Mouse (Mus musculus) kidney, embryonic 16.5 days (tissue): ENCODE results near the gene Hgd. TPM values are rescaled to one million over a fixed set of nuclear protein-coding genes. Genes with fewer than 3 reads are reported as not detected.

Experiments used
- ATAC-seq: fragments of 200-750 bp; cut with Nextera tagmentation; 2 replicates; pipeline ENCODE4 v1.8.0; 2017; ENCODE audit warnings: moderate TSS enrichment; ENCODE audit not compliant: low FRiP score, low TSS enrichment
- H3K27ac ChIP-seq: fragments of 300-500 bp; sonication (generic); 2 replicates; pipeline ENCODE4 v1.5.1; 2014; ENCODE audit warnings: low read length
- H3K27me3 ChIP-seq: fragments of 300-500 bp; sonication (generic); 2 replicates; pipeline ENCODE4 v1.6.1; 2014; ENCODE audit warnings: low read length, control low read depth, mixed read lengths; ENCODE audit not compliant: insufficient read depth
- H3K36me3 ChIP-seq: fragments of 300-500 bp; sonication (generic); 2 replicates; pipeline ENCODE4 v1.6.1; 2014; ENCODE audit warnings: low read length, control low read depth, mixed read lengths; ENCODE audit not compliant: insufficient read depth
- H3K4me1 ChIP-seq: fragments of 300-500 bp; sonication (generic); 2 replicates; pipeline ENCODE4 v1.6.1; 2014; ENCODE audit warnings: low read length, control low read depth, mixed read lengths; ENCODE audit not compliant: insufficient read depth
- H3K4me2 ChIP-seq: fragments of 300-500 bp; sonication (generic); replicated peaks from 2 replicates; pipeline ENCODE4 v1.6.1; 2014; ENCODE audit warnings: low read depth, low read length
- H3K4me3 ChIP-seq: fragments of 300-500 bp; sonication (generic); 2 replicates; pipeline ENCODE4 v1.5.1; 2014; ENCODE audit warnings: mild to moderate bottlenecking, low read length
- H3K9ac ChIP-seq: fragments of 300-500 bp; sonication (generic); replicated peaks from 2 replicates; pipeline ENCODE4 v1.6.1; 2014; ENCODE audit warnings: low read length
- H3K9me3 ChIP-seq: fragments of 300-500 bp; sonication (generic); 2 replicates; pipeline ENCODE4 v1.6.1; 2016; ENCODE audit warnings: low read length, control low read depth
- WGBS: fragments of 180-500 bp; shearing (Covaris S2); extraction: QIAGEN DNeasy Blood & Tissue Kit; methylation state at CpG from one replicate; pipeline ENCODE4 v1.1.7; 2014; 5-methylcytosine and 5-hydroxymethylcytosine counted together
- polyA plus RNA-seq: library from polyadenylated mRNA; unstranded; fragments of >200 nt; fragmentation: Nextera tagmentation; extraction: Ambion mirVana; gene quantifications from 2 replicates; pipeline ENCODE4 v1.2.1, GENCODE M21; 2015

The Hgd gene
- polyA plus RNA-seq, 1 experiment from 2014 or later = 10.7 TPM

GRCm38 (mm10) chr16:37676024-37676676 is 96.2 kb downstream of the Hgd start:
- H3K36me3 ChIP-seq = no peaks in the 10 kb centered on the region
- no peaks in the 10 kb centered on the region for H3K27me3 ChIP-seq
- H3K4me1 ChIP-seq = peaks cover 15% of the 10 kb centered on the region
- peak; percentile 84 for ATAC-seq
- H3K27ac ChIP-seq = peak overlapping the region; percentile 31; the same call in 1 of the 2 replicates
- peak overlapping the region; percentile 13; the same call in 1 of the 2 replicates for H3K9ac ChIP-seq
- no peaks in the 10 kb centered on the region for H3K9me3 ChIP-seq
- peak overlapping the region; percentile 48 for H3K4me2 ChIP-seq
- H3K4me3 ChIP-seq = peak overlapping the region; percentile 20
- WGBS = 26% methylated on average over 17 of the region's 17 CpGs

GRCm38 (mm10) chr16:37676677-37677072 is 96.7 kb downstream of the Hgd start:
- WGBS = 26% methylated on average over 4 of the region's 4 CpGs
- H3K4me2 ChIP-seq = peak overlapping the region; percentile 48

DNA sequence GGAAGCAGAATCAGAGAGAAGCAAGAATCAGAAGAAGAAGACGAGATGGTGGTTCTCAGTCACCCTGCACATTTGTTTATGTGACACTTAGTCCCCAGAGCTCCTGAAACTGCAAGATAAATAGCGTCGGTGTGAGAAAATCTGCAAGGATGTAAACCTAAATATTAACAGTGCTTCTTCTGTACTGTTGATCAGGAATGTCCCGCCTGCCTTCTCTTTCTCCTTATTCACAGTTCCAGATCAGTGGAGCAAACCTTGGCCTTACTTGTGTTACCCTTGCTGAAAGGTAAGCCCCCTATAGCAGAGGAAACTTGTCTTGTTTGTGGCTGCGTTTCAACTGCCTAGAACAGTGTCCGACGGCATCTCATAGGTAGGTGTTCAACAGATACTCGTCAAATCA is 97.6 kb downstream of the Hgd start:
- Histone ChIP-seq H3K4me1 (peaks cover 15% of the 10 kb centered on the region), H3K27ac (peak overlapping the region; percentile 23; the same call in 1 of the 2 replicates), H3K9me3 (no peaks in the 10 kb centered on the region), H3K27me3 (no peaks in the 10 kb centered on the region), H3K4me2 (no peak overlapping the region), H3K4me3 (no peak overlapping the region), H3K9ac (no peak overlapping the region), H3K36me3 (no peaks in the 10 kb centered on the region)
- 45% methylated on average over 8 of the region's 8 CpGs for WGBS
- no peak for ATAC-seq

More at GRCm38 (mm10) chr16:37676677-37677072, 96.7 kb downstream of the Hgd start:
- Histone ChIP-seq H3K4me3 (peak overlapping the region; percentile 20; the same call in 1 of the 2 replicates), H3K4me1 (peaks cover 15% of the 10 kb centered on the region), H3K9ac (no peak overlapping the region), H3K27ac (no peak overlapping the region), H3K36me3 (no peaks in the 10 kb centered on the region), H3K27me3 (no peaks in the 10 kb centered on the region), H3K9me3 (no peaks in the 10 kb centered on the region)
- ATAC-seq = no peak

GRCm38 (mm10) chr16:37680216-37680615 is 100.3 kb downstream of the Hgd start:
- 56% methylated on average over 2 of the region's 2 CpGs for WGBS
- no peak overlapping the region for H3K9ac ChIP-seq
- H3K27ac ChIP-seq = no peak overlapping the region
- no peak overlapping the region for H3K4me3 ChIP-seq
- H3K4me1 ChIP-seq = peaks cover 34% of the 10 kb centered on the region
- no peaks in the 10 kb centered on the region for H3K36me3 ChIP-seq
- H3K9me3 ChIP-seq = no peaks in the 10 kb centered on the region
- H3K27me3 ChIP-seq = no peaks in the 10 kb centered on the region
- ATAC-seq = no peak
- no peak overlapping the region for H3K4me2 ChIP-seq

DNA sequence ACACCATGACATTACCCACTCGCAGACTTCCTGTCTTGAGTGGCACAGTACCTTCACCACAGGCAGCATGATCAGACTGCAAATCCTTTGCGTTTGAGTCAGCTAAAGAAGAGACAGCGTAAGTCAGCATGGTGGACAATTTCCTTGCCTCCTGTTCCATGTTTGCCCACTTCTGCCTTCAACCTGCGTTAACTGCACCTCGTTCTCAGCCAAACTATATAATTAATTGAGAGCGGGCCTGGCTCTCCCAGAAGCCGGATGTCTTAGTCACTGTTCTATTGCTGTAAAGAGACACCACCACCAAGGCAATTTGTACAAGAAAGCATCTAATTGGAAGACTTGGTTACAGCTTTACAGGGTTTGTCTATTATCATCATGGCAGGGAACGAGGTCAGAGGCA is 100.9 kb downstream of the Hgd start:
- ATAC-seq = no peak
- no peak overlapping the region for H3K4me3 ChIP-seq
- no peak overlapping the region for H3K9ac ChIP-seq
- no peak overlapping the region for H3K4me2 ChIP-seq
- H3K9me3 ChIP-seq = no peaks in the 10 kb centered on the region
- H3K36me3 ChIP-seq = no peaks in the 10 kb centered on the region
- WGBS = 74% methylated on average over 8 of the region's 8 CpGs
- no peaks in the 10 kb centered on the region for H3K27me3 ChIP-seq
- no peak overlapping the region for H3K27ac ChIP-seq
- H3K4me1 ChIP-seq = peaks cover 33% of the 10 kb centered on the region

Other genes with a start within 250 kb of the Hgd start
- gene Stxbp5l, start 195.2 kb upstream of the Hgd start, polyA plus RNA-seq = 1.5 and 4.0 TPM in 2 replicates
- gene Gtf2e1, start 40.4 kb upstream of the Hgd start, polyA plus RNA-seq = 26.4 and 29.0 TPM in 2 replicates
- 24.7 and 25.3 TPM in 2 replicates for gene Rabl3, start 40.3 kb upstream of the Hgd start, polyA plus RNA-seq
- gene Ndufb4, start 74.3 kb downstream of the Hgd start, polyA plus RNA-seq = 45.0 and 59.9 TPM in 2 replicates
- gene Fstl1, start 196.7 kb downstream of the Hgd start, polyA plus RNA-seq = 657 and 680 TPM in 2 replicates